In the genomic region with DNA sequence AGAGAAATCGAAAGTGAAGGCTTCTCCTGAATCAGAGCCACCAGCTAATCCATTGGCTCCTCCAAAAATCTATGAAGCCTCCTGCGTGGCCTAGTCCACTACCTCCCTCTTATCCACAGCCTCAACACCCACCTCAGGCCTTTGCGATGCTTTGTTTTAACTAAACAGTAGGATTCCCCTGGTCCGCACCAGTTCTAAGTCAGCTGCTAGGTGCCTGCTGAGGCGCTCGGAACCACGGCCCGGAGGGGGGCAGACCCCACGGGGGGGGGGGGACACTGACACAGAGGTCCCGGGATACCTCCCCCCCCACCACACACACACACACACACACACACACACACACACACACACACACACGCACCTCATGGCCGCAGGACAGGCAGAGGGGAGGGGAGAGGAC, we compare ENCODE assay signal across 8 mouse cellular contexts.
DNase-seq lines count a peak whose midpoint lies in the region; ATAC-seq and TF ChIP-seq lines count a peak whose summit lies in the region.

No protein-coding gene starts in this region.

- no peak overlapping the region for H3K27ac ChIP-seq in intestine, postnatal 0 days (ENCODE audit: low read depth, low read length)
- H3K27ac ChIP-seq in neural tube, embryonic 14.5 days (ENCODE audit: low read depth, low read length), result no peak overlapping the region

- peak; percentile 100 for ATAC-seq in intestine, postnatal 0 days
- peak; percentile 82; the same call in 1 of the 2 replicates for ATAC-seq in neural tube, embryonic 14.5 days (ENCODE audit: low read depth)

- no peak overlapping the region for H3K4me3 ChIP-seq in intestine, postnatal 0 days (ENCODE audit: low read depth, low read length)
- no peak overlapping the region for H3K4me3 ChIP-seq in neural tube, embryonic 14.5 days (ENCODE audit: low read depth, low read length)

- no peaks in the 10 kb centered on the region for H3K4me1 ChIP-seq in intestine, postnatal 0 days (replicated peaks; ENCODE audit: control insufficient read depth, insufficient read depth, low read length)
- no peaks in the 10 kb centered on the region for H3K4me1 ChIP-seq in neural tube, embryonic 14.5 days (ENCODE audit: control insufficient read depth, insufficient read depth, low read length)

- 79% methylated on average over 9 of the region's 12 CpGs for WGBS in intestine, postnatal 0 days
- 78% methylated on average over 9 of the region's 12 CpGs for WGBS in neural tube, embryonic 14.5 days

- no peaks in the 10 kb centered on the region for H3K36me3 ChIP-seq in intestine, postnatal 0 days (ENCODE audit: control insufficient read depth, insufficient read depth)
- no peaks in the 10 kb centered on the region for H3K36me3 ChIP-seq in neural tube, embryonic 14.5 days (ENCODE audit: control insufficient read depth, insufficient read depth, low read length)

- no peaks in the 10 kb centered on the region for H3K27me3 ChIP-seq in intestine, postnatal 0 days (replicated peaks; ENCODE audit: control insufficient read depth, insufficient read depth, low read length)
- H3K27me3 ChIP-seq in neural tube, embryonic 14.5 days (ENCODE audit: control insufficient read depth, insufficient read depth, low read length), result no peaks in the 10 kb centered on the region

- no peak overlapping the region for H3K4me2 ChIP-seq in intestine, postnatal 0 days (replicated peaks; ENCODE audit: low read depth)
- no peak overlapping the region for H3K4me2 ChIP-seq in neural tube, embryonic 14.5 days (ENCODE audit: low read depth, low read length)

- DNase-seq in heart, adult 11 months, result peak; percentile 78
- no peak for DNase-seq in heart, postnatal 4 days
- peak; percentile 31 for DNase-seq in urinary bladder, postnatal 25 days (ENCODE audit: low spot score)
- no peak for DNase-seq in urinary bladder, postnatal 36 days (ENCODE audit: low spot score in 2 of 2)
- no peak for DNase-seq in layer of hippocampus, adult 8-10 months (ENCODE audit: low spot score in 2 of 2)
- no peak for DNase-seq in adrenal gland, postnatal 36 days

- no peaks in the 10 kb centered on the region for H3K9me3 ChIP-seq in intestine, postnatal 0 days (ENCODE audit: control insufficient read depth)
- H3K9me3 ChIP-seq in neural tube, embryonic 14.5 days (ENCODE audit: control insufficient read depth, low read length), result no peaks in the 10 kb centered on the region

- no peak for TF ChIP-seq CTCF in intestine, postnatal 0 days (IDR thresholded peaks at IDR 0.05; ENCODE audit: low read depth)

- no peak overlapping the region for H3K9ac ChIP-seq in intestine, postnatal 0 days (ENCODE audit: low read depth, low read length)
- H3K9ac ChIP-seq in neural tube, embryonic 14.5 days (replicated peaks; ENCODE audit: low read depth, low read length), result no peak overlapping the region

Comparison
In these comparisons a context has a peak if more than half of its experiments do, and no peak if none do; other contexts are left out.
1. DNase-seq: peak in heart, adult 11 months (single experiment) and urinary bladder, postnatal 25 days (single experiment); none in heart, postnatal 4 days (single experiment), urinary bladder, postnatal 36 days (0 of 2), layer of hippocampus, adult 8-10 months (0 of 2) and adrenal gland, postnatal 36 days (0 of 2).